Mouse (Mus musculus) frontal cortex, adult 2 months (tissue): ENCODE measurements around the gene Rab4a. TPM values are rescaled to one million over a fixed set of nuclear protein-coding genes. Genes with fewer than 3 reads are reported as not detected.

ENCODE experiments used
- DNase-seq, 2 experiments: peaks; one replicate each; pipeline ENCODE4 v3.0.0; 2022; ENCODE audit warnings: low spot score in 1 of 2; ENCODE audit errors: extremely low spot score in 1 of 2
- polyA plus RNA-seq: library from polyadenylated mRNA; depleted of rRNA; stranded (reverse); fragments of >200 nt; gene quantifications from 2 replicates; pipeline ENCODE4 v1.2.3, GENCODE M21; 2012; rRNA removed

Rab4a gene
- 67.3 and 73.3 TPM in 2 replicates for polyA plus RNA-seq

GRCm38 (mm10) chr8:123805718-123806373 is at the start of gene Rab4a:
Gene Rab4a, plus strand, starts transcription at chr8:123805985.
- DNase-seq, result peak in 1 of 2 experiments; percentile 85

- no peak for DNase-seq
Observed at GRCm38 (mm10) chr8:123756901-123757300, 48.9 kb upstream of the Rab4a start.

GRCm38 (mm10) chr8:123758935-123759334 is 46.9 kb upstream of the Rab4a start:
- peak in 1 of 2 experiments; percentile 31 for DNase-seq

- no peak for DNase-seq
Observed at GRCm38 (mm10) chr8:123759933-123760332, 45.9 kb upstream of the Rab4a start.

GRCm38 (mm10) chr8:123760579-123760978 is 45.2 kb upstream of the Rab4a start:
- no peak for DNase-seq

DNA sequence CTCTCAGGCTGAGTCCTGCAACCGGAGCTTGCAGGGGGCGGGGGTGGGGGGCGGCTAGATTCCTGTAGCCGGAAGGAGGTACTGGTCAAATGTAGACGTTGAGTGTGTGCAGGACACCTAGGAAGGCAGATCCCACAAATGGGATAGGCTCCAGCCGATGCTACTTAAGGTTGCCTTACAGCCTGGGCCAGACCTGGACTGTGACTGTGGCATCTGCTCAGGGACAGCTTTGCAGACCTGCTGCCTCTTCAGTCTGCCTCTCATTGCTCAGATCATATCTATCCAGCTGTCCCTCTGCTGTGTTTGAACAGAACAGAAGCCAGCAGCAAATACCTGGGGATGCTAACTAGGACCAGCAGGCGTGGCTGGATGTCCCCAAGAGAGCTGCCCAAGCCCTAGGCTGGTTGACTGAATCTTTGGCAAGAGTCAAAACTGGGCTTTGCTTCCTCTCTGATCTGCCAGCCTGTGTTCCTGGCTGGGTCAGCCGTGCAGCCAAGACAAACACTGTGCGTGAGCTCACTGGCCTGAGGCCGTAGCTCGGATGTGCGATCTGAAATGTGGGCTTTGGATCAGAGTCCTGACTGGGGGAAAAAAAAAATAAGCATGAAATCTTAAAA is 44.4 kb upstream of the Rab4a start:
- DNase-seq, result no peak

DNA sequence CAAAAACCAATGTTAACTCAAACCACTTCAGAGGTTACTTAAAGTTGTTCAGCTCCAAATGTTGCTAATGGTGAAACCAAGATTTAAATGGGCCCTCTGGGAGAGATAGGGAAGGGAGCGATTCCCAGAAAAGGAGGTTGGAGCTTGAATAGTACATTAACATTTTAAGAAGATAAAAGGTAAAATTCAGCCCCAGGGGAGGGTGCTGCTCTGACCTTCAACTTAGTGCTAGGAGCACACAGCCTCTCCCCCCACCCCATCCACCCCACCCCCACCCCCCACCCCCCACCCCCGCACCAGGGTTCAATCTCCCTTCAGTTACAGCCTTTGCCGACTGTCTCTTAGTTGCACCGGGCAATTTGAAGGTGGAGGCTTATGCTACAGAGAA is 43.9 kb upstream of the Rab4a start:
- DNase-seq, result no peak

DNA sequence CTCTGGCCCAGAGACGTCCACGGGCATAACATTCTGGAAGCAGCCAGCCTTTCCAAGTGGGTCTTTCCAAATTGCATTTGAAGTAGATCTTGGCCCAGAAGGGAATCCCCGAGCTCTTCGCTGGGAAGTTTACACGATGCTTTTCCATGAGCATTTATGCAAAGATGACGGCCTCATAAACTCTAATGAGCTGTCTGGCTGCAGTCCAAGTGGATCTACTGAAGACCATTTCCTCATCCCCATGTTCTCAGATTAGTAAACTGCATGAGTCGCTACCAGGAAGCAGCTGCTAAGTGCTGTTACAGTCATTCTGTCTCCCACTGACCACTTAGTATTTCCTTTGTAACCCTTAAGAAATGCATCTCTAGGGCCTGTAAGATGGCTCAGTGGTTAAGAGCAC is 42.4 kb upstream of the Rab4a start:
- no peak for DNase-seq

DNA sequence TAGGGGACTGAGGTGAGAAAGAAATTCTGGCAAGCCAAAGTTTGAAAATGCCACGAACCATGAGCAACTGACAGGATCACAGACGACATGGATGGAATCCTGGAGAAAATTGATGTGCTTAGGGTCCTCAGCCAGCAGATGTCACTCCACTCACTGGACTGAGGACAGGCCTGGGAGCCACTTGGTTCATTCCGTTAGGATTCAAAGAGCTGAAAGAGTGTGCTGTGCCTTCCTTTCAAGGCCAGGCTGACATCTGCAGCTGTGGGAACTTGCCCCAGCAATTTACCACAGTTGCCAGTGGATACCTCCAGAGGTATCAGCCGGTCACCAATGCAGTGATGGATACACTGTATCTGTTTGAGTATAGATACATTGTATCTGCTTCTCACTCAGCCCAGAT is 41.1 kb upstream of the Rab4a start:
- DNase-seq, result no peak

DNA sequence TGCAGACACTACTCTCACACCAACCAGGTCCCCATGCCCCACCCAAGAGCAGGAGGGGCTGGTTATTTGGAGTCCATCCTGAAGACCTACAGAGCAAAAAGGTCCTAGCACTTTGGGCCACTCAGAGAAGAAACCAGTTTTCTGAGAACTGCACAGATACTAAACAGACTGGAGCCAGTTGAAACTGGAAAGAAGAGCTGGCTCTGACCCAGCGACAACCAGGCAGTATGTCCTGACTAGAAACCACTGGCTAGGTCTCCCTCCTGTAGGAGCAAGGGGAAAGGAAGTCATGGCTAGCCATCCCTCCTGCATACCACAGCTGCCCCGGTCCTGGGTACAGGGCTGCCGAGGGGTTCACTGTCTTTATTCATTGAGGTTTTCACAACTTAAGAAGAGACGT is 39.3 kb upstream of the Rab4a start:
- DNase-seq, result no peak

DNA sequence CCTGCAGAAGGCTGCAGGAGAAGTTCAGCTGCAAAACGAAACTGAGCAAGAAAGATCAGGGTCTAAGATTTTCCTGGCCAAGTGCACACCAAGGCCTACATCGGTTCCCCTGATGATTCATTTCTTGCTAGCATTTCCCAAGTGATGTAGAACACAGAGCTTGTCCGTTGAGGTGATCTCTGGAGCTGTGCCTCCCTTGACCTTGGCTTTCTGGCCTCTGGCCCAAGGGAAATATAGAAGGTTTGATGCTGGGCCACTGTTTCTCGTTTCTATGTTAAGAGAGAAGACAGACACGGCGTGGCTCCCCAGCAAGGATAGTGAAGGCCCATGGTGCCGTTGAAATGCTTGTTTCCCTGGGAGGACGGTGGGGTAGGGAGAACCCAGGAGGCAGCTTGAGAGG is 37.9 kb upstream of the Rab4a start:
- no peak for DNase-seq

DNA sequence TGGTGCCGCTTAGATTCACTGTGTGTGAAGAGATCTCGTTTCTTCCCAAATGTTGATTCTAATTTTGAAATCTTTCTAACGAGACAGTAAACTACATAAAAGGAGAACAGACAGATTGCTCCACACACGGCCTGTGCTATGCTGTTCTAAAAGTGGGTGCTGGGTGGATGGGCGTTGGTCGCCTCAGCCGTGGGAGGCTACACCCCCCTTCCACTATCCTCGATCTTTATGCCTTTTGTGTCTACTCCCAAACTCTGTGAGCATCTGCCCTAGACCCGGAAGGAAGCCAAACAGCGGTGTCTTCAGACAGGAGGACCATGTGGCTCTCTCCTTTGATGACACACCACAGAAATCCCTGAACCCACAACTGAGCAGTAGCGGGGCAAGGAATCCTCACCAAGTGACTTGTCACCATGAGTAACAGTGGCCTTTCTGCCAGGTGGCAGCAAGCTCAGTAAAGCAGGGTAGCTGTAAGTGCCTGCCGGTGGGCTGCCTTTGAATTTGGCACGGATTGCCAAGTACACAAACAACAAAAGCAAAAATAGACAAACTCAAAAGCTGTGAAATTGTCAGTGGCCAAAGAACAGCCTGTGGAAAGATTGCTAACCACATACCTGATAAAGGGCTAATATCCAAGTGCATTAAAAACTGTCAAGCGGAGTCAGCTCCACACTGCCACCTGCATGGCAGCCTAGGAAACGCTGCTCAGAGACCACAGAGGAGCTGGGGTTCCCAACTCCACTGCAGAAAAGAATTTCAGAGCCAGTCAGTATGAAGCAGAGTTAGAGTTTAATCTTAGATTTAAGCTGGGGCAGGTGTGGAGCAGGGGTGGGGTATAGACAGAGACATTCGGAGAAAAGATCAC is 37.1 kb upstream of the Rab4a start:
- DNase-seq, result peak; percentile 38 to 78

DNA sequence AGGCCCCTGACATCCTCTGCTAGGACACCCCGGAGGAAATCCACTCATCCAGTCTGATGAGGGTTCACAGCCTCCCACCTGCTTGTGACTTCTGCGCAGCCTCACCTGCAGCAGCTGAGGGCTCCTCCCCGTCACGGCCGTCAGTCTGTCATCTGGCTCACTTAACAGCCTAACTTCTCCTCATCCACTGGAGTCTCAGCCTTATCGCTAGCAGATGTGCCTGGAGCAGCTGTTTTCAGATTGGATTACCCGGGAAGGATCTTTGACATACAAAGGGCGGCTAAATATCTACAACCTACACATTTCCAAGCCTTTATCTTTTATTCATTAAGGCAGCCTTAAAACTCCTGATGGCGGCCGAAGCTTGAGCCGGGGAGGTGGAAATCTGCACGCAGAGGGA is 32.3 kb upstream of the Rab4a start:
- no peak for DNase-seq

GRCm38 (mm10) chr8:123774491-123774890 is 31.3 kb upstream of the Rab4a start:
- DNase-seq, result no peak

GRCm38 (mm10) chr8:123777319-123777718 is 28.5 kb upstream of the Rab4a start:
- DNase-seq, result peak; percentile 38 to 43

DNA sequence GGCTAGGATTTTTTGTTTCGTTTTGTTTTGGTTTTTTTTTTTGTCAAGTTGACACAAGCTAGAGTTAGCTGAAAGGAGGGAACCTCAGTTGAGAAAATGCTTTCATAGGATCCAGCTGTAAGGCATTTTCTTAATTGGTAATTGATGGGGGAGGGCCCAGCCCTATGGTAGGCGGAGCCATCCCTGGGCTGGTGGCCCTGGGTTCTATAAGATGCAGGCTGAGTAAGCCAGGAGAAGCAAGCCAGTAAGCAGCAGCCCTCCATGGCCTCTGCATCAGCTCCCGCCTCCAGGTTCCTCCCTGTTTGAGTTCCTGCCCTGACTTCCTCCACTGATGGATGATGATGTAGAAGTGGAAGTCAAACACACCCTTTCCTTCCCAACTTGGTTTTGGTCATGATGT is 25.3 kb upstream of the Rab4a start:
- no peak for DNase-seq

GRCm38 (mm10) chr8:123781256-123781655 is 24.5 kb upstream of the Rab4a start:
- no peak for DNase-seq

GRCm38 (mm10) chr8:123783525-123784249 is 22.1 kb upstream of the Rab4a start:
- DNase-seq, result peak; percentile 74 to 90

- DNase-seq, result no peak
Observed at GRCm38 (mm10) chr8:123786166-123786565, 19.6 kb upstream of the Rab4a start.

DNA sequence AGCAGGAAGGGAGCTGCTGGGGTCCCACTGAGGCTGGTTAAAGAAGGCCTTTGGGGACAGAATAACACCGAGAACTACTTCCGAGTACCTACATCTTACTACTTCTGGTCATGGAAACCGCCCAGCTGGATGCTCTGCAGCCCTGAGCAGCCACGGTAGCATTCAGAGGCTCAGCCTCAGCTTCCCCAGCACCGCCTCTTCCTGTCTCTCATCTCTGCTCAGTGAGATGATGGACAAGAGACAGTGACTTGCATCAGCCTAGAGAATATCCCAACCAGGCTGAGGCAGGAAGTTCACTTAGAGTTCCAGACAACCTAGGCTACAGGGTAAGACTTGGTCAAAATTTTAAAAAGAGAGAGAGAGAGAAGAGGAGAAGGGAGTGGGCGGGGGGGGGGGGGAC is 19.1 kb upstream of the Rab4a start:
- DNase-seq, result no peak
